Mouse (Mus musculus): ENCODE results near the gene Tex14. TPM values are rescaled to one million over a fixed set of nuclear protein-coding genes. Genes with fewer than 3 reads are reported as not detected.

Tex14 gene
- total and polyA plus RNA-seq, 2 experiments from 2014 or later, result 0.23 to 0.81 TPM

DNA sequence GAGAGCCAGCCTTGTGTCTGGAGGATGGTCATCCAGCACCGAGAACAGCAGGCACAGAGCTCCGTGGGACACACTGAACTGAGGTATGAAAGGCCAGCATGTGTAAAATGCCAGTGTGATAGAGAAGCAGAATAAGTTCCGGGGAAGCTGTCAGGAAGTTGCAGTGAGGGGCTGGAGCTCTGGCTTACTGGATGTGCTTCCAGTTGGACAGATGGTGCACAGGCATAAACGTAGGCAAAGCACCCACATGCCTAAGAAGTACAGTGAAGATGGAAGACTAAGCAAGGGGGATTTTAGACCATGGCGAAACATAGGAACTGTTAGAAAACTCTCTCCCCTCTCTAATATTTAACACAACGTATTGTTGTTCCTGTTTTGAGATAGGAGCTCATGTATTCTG, 156.3 kb downstream of the Tex14 start:
- H3K36me3 ChIP-seq (ENCODE audit: insufficient read depth), result no peaks in the 10 kb centered on the region
- ATAC-seq (no peak), DNase-seq (no peak)
- H3K4me3 ChIP-seq (ENCODE audit: low read depth, low read length), result no peak overlapping the region
- no peak overlapping the region for H3K4me2 ChIP-seq (ENCODE audit: low read depth)
- no peak for TF ChIP-seq CTCF (IDR thresholded peaks at IDR 0.05; ENCODE audit: low read depth)
- no peaks in the 10 kb centered on the region for H3K4me1 ChIP-seq (ENCODE audit: insufficient read depth)
- 74% methylated on average over 6 of the region's 6 CpGs for WGBS
- H3K27ac ChIP-seq (ENCODE audit: low read depth, low read length), result no peak overlapping the region
- no peak overlapping the region for H3K9ac ChIP-seq
- H3K27me3 ChIP-seq (ENCODE audit: insufficient read depth, low read length), result no peaks in the 10 kb centered on the region
- H3K9me3 ChIP-seq (ENCODE audit: low read length), result no peaks in the 10 kb centered on the region

DNA sequence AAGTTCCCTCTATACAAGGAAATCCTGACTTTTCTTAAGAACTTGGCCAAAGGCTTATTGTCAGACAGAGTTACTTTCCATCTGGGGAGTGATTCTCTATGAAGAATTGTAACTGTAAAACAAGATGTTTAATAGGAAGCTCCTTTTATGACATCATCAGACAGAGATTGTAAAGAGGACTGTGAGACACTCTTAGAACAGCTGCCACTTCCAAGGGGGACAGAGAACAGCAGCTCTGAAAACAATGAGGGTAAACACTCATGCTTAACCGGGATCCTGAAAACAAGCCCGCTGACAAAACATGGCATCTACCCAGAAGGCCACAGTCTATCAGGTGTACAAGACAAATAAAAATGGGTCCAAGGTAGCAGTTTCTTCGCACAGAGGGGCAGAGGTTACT, 161.6 kb downstream of the Tex14 start, which contains the start of gene Gm11492:
TSS of gene Gm11492 (plus strand) at position 153 of the 400 bp plus-strand sequence.
- DNase-seq, result no peak
- no peak within 1 kb of the TSS for H3K9ac ChIP-seq
- no peak for ATAC-seq
- WGBS, result 81% methylated on average over 3 of the region's 3 CpGs
- no peaks in the 10 kb centered on the region for H3K27me3 ChIP-seq (ENCODE audit: insufficient read depth, low read length)
- H3K4me2 ChIP-seq (ENCODE audit: low read depth), result no peak within 1 kb of the TSS
- no peak within 1 kb of the TSS for H3K4me3 ChIP-seq (ENCODE audit: low read depth, low read length)
- no peaks in the 10 kb centered on the region for H3K36me3 ChIP-seq (ENCODE audit: insufficient read depth)
- H3K9me3 ChIP-seq (ENCODE audit: low read length), result no peaks in the 10 kb centered on the region
- no peak within 1 kb of the TSS for H3K27ac ChIP-seq (ENCODE audit: low read depth, low read length)
- no peaks in the 10 kb centered on the region for H3K4me1 ChIP-seq (ENCODE audit: insufficient read depth)
- TF ChIP-seq CTCF (IDR thresholded peaks at IDR 0.05; ENCODE audit: low read depth), result no peak

DNA sequence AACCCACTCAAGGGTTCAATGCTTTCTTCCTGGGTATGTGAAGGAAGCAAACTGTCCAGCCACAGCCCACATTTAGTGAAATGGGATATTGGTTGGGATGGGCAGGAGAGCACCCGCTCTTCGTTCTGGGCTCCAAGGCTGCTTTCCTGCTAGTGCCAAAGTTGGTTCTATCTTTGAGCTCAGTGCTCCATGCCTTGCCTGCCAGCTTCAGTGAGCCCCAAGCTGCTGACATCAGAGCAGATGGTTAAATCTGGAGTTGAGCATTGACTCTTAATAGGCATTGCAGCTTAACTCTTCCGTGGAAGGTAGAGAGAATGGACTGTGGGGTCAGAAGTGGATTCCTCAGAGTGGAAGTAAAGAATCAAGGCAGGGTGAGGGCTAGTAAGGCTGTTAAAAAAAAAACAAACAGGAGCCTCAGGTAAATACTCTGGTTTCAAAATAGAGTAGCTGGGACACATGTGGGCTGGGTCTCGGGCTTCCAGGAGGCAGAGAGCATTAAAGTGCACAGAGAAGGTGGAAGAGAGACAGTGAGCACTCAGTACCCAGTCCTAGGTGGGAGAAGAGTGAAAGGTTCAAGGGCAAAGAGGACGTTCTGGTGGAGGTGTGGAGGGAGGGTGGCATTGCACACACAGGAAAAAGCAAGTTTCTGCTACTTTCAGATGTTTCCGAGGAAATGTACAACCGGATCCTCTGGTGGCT, 163.5 kb downstream of the Tex14 start, which contains the start of gene Sept4:
TSS of gene Sept4 (plus strand) at position 649 of the 699 bp plus-strand sequence.
- no peak within 1 kb of the TSS for H3K4me2 ChIP-seq (ENCODE audit: low read depth)
- DNase-seq, result peak; percentile 40
- ATAC-seq, result no peak
- no peak within 1 kb of the TSS for H3K4me3 ChIP-seq (ENCODE audit: low read depth, low read length)
- no peaks in the 10 kb centered on the region for H3K27me3 ChIP-seq (ENCODE audit: insufficient read depth, low read length)
- no peak for TF ChIP-seq CTCF (IDR thresholded peaks at IDR 0.05; ENCODE audit: low read depth)
- H3K27ac ChIP-seq (ENCODE audit: low read depth, low read length), result no peak within 1 kb of the TSS
- H3K4me1 ChIP-seq (ENCODE audit: insufficient read depth), result no peaks in the 10 kb centered on the region
- H3K9me3 ChIP-seq (ENCODE audit: low read length), result no peaks in the 10 kb centered on the region
- 75% methylated on average over 7 of the region's 7 CpGs for WGBS
- no peaks in the 10 kb centered on the region for H3K36me3 ChIP-seq (ENCODE audit: insufficient read depth)
- H3K9ac ChIP-seq, result no peak within 1 kb of the TSS

DNA sequence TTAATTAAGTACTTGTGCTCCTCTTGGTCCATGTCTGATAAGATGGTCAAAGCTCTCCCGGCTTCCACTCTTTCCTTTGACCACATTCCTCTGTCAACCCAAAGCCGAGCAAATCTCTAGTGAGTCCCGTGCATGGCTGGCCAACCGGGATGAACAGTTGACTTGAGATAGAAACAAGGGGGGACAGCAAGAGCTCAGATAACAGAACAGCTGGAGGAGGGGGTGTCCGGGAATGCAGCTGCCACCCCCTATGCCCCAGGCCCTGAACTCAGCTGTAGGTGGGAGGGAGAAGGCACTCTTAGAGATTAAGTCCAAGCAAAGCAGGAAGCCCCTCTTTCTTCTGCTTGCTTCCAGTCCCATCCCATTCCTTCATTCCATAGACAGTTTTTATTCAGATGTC, 165.9 kb downstream of the Tex14 start:
- no peak overlapping the region for H3K27ac ChIP-seq (ENCODE audit: low read depth, low read length)
- no peak overlapping the region for H3K4me3 ChIP-seq (ENCODE audit: low read depth, low read length)
- no peaks in the 10 kb centered on the region for H3K4me1 ChIP-seq (ENCODE audit: insufficient read depth)
- no peak overlapping the region for H3K4me2 ChIP-seq (ENCODE audit: low read depth)
- no peak overlapping the region for H3K9ac ChIP-seq
- H3K27me3 ChIP-seq (ENCODE audit: insufficient read depth, low read length), result no peaks in the 10 kb centered on the region
- no peak for ATAC-seq
- no peak for DNase-seq
- 72% methylated on average over 5 of the region's 5 CpGs for WGBS
- H3K9me3 ChIP-seq (ENCODE audit: low read length), result no peaks in the 10 kb centered on the region
- TF ChIP-seq CTCF (IDR thresholded peaks at IDR 0.05; ENCODE audit: low read depth), result no peak
- no peaks in the 10 kb centered on the region for H3K36me3 ChIP-seq (ENCODE audit: insufficient read depth)

DNA sequence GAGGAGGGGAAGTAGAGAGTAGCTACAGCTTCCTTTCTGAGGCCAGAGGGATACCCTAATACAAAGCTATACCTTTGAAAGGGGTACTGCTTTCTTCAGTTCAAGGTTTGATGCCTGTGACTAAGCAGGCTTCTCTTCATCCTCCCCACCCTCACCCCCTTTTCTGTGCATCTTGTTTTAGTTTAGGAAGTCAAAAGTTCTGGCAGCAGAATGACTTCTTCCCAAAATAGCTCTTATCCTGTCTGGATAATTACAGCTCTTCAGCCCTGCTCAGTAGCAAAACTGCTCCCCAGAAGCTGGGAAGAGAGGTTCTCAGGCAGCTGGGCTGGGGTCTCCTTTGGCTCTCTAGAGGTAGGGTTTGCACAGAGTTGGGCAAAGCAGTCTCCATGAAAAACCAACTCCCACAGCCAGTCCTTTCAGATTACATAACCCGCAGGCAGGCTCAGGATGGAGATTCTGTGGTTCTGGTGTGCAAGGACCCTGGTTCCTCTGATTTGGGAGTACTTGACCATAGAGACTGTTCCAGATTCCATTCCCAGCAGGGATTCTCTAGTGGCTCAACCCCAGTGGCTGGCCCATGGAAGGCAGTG, 166.6 kb downstream of the Tex14 start:
- WGBS, result 90% methylated on average over 1 of the region's 1 CpGs
- Histone ChIP-seq H3K4me1 (ENCODE audit: insufficient read depth) (no peaks in the 10 kb centered on the region), H3K9ac (no peak overlapping the region; the same call in 1 of the 2 replicates), H3K9me3 (ENCODE audit: low read length) (no peaks in the 10 kb centered on the region), H3K27me3 (ENCODE audit: insufficient read depth, low read length) (no peaks in the 10 kb centered on the region), H3K27ac (ENCODE audit: low read depth, low read length) (no peak overlapping the region), H3K4me2 (ENCODE audit: low read depth) (no peak overlapping the region), H3K36me3 (ENCODE audit: insufficient read depth) (no peaks in the 10 kb centered on the region), H3K4me3 (ENCODE audit: low read depth, low read length) (no peak overlapping the region)
- TF ChIP-seq CTCF (IDR thresholded peaks at IDR 0.05; ENCODE audit: low read depth), result no peak
- ATAC-seq, result peak; percentile 23; the same call in 1 of the 2 replicates
- no peak for DNase-seq

DNA sequence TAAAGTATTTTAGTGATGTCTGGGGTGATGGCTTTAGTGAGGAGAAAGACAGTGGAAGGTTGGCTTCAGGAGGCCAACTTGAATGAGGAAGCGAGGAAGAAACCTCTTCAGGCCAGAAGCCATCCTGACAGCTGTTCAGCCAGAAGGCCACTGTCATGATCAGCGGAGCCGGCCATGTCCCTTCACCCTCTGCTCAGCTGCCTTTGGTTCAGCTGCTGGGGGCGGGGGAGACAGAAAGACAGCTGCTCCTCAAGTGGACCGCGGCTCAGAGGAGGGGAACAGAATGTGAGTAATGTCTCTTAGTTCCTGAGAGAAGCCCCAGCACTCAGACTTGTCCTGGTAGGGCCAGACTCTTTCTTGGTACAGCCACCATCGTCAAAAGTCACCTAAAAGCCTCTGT, 168.9 kb downstream of the Tex14 start:
- Histone ChIP-seq H3K27ac (ENCODE audit: low read depth, low read length) (no peak overlapping the region), H3K27me3 (ENCODE audit: insufficient read depth, low read length) (no peaks in the 10 kb centered on the region), H3K36me3 (ENCODE audit: insufficient read depth) (no peaks in the 10 kb centered on the region), H3K4me2 (ENCODE audit: low read depth) (no peak overlapping the region), H3K9me3 (ENCODE audit: low read length) (no peaks in the 10 kb centered on the region), H3K4me1 (ENCODE audit: insufficient read depth) (peaks cover 11% of the 10 kb centered on the region; the same call in 1 of the 2 replicates), H3K9ac (no peak overlapping the region), H3K4me3 (ENCODE audit: low read depth, low read length) (no peak overlapping the region)
- no peak for TF ChIP-seq CTCF (IDR thresholded peaks at IDR 0.05; ENCODE audit: low read depth)
- WGBS, result 79% methylated on average over 7 of the region's 7 CpGs
- no peak for ATAC-seq
- DNase-seq, result no peak

DNA sequence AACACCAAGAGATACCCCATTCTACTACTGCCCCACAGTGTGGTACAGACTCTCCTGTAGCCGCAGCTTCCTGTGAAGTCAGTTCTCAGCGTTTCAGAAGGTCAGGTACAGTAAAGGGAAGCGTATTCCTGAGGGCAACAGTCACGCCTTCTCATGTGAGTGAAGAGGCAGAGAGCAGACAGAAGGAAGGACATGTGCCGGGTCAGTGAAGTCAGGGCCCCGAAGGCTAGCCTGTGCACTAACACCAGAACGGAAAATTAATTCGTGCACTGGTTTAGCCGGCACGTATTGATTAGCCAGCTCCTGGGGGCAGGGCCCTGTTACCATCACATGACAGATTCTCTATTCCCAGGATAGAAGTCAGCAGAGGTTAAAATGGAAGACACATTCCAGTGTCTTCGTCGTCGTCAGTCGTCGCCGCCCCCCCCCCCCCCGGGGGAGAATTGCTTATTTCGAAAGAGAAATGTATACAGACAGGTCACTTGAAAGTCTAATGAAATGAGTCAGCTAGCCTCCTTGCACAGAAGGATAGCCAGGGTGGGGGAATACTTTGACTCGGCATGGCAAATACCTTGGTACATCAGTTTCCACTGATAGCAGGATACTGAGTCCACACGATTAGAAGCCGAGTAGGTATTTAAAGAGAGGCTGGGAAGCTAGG, 169.8 kb downstream of the Tex14 start:
- Histone ChIP-seq H3K9ac (no peak overlapping the region), H3K36me3 (ENCODE audit: insufficient read depth) (no peaks in the 10 kb centered on the region), H3K4me1 (ENCODE audit: insufficient read depth) (peaks cover 12% of the 10 kb centered on the region; the same call in 1 of the 2 replicates), H3K9me3 (ENCODE audit: low read length) (no peaks in the 10 kb centered on the region), H3K4me3 (ENCODE audit: low read depth, low read length) (no peak overlapping the region), H3K27me3 (ENCODE audit: insufficient read depth, low read length) (no peaks in the 10 kb centered on the region), H3K4me2 (ENCODE audit: low read depth) (no peak overlapping the region), H3K27ac (ENCODE audit: low read depth, low read length) (no peak overlapping the region)
- WGBS, result 84% methylated on average over 21 of the region's 21 CpGs
- ATAC-seq (no peak), DNase-seq (no peak)
- no peak for TF ChIP-seq CTCF (IDR thresholded peaks at IDR 0.05; ENCODE audit: low read depth)
